Mouse (Mus musculus) adrenal gland, adult 2 months (tissue): ENCODE data around the gene Nepn. TPM values are rescaled to one million over a fixed set of nuclear protein-coding genes. Genes with fewer than 3 reads are reported as not detected.
A peak's percentile ranks its signal among the peaks of the same experiment; 100 is the strongest.

ENCODE experiments used
- DNase-seq: peaks from one replicate; pipeline ENCODE4 v3.0.0; 2021
- polyA plus RNA-seq: library from polyadenylated mRNA; depleted of rRNA; stranded (reverse); fragments of >200 nt; gene quantifications from 2 replicates; pipeline ENCODE4 v1.2.3, GENCODE M21; 2012; rRNA removed
- total RNA-seq, 2 experiments: library from RNA; stranded (reverse); gene quantifications; 2 replicates each; pipeline ENCODE4 v1.2.3; 2021

Nepn gene
- total and polyA plus RNA-seq, 3 experiments, result 0.23 to 0.39 TPM; not detected in 1

GRCm38 (mm10) chr10:52405160-52405559, 16.4 kb downstream of the Nepn start:
- no peak for DNase-seq

GRCm38 (mm10) chr10:52407526-52407925, 18.8 kb downstream of the Nepn start:
- no peak for DNase-seq

GRCm38 (mm10) chr10:52415020-52415419, 26.2 kb downstream of the Nepn start:
- no peak for DNase-seq

DNA sequence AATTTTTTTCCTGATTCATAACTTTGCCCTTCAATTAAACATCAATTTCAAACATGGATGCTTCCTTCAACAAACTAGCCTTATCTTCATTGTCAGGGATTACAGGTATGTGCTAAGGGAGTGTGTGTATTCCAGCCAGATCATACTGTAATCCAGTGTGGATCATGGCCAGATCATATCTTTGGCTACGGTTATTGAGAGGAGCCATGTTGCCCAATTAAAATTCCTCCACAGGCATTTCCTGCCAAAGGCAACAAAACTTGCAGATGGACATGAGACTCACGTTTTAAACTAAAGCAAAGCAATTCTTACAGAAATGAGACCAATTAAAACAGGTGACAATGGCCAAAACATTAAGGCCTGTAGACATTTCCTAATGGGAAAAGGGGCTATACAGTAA, 27.7 kb downstream of the Nepn start:
- DNase-seq, result no peak

GRCm38 (mm10) chr10:52417299-52417997, 28.7 kb downstream of the Nepn start, which contains the start of gene Nus1:
Nus1 (plus strand) TSS chr10:52417547.
- peak; percentile 97 for DNase-seq

GRCm38 (mm10) chr10:52417998-52418860, 29.5 kb downstream of the Nepn start:
- DNase-seq, result peak; percentile 42

- peak; percentile 10 for DNase-seq
Observed at GRCm38 (mm10) chr10:52418931-52419330, 30.2 kb downstream of the Nepn start.

DNA sequence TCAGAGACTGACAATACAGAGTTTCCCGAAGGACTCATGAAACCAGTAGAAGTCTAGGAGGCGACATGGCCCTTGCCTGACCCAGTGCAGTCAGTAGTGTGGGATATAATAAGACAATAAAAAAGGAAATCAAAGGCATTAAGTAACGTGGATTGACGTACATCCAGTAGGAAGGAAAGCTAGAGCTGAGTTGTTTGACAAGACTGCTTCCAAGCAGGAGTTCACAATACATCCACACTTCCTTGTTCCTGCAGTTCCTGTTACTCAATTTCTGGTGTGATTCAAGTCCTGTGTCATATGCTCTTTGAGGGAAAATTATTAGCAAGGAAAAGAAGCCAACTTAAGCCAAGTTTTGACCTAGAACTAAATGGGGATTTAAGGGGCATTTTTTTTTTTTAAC, 30.6 kb downstream of the Nepn start:
- peak; percentile 35 for DNase-seq

GRCm38 (mm10) chr10:52420526-52420925, 31.8 kb downstream of the Nepn start:
- DNase-seq, result peak; percentile 14

DNA sequence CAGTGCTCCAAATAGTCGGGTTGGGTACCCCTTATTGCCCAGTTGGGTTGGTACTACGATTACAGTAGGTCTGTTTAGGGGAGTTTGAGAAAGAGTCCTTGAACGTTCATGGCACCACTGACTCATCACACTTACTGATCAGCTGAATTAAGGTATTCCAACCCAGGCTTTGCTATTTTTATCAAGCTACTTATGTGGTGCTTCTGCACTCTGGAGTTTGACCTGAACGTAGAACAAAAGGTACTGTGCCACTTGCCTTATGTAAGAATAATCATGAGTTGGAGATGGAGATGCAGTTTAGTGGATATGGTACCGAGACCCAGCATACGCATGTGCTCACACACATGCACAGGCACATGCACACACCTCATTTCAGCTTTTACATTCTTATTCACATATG, 32.9 kb downstream of the Nepn start:
- DNase-seq, result peak; percentile 19

DNA sequence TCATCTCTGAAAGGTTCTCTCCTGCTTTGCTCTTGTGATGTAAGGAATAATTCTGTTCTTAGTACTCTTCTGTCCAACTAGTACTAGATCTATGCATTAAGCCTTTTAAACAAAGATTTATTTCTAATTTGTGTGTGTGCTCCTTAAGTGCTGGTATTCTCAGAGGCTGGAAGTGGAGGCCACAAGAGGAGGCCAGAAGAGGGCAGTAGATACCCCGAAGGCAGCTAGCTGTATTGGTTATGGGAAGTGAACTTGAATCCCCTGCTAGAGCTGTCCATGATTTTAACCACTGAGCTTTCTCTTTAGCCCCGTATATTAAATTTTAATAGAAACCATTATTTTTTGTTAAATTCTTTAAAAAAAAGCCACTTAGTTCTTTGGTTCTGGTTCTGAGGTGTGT, 34.3 kb downstream of the Nepn start:
- DNase-seq, result no peak

DNA sequence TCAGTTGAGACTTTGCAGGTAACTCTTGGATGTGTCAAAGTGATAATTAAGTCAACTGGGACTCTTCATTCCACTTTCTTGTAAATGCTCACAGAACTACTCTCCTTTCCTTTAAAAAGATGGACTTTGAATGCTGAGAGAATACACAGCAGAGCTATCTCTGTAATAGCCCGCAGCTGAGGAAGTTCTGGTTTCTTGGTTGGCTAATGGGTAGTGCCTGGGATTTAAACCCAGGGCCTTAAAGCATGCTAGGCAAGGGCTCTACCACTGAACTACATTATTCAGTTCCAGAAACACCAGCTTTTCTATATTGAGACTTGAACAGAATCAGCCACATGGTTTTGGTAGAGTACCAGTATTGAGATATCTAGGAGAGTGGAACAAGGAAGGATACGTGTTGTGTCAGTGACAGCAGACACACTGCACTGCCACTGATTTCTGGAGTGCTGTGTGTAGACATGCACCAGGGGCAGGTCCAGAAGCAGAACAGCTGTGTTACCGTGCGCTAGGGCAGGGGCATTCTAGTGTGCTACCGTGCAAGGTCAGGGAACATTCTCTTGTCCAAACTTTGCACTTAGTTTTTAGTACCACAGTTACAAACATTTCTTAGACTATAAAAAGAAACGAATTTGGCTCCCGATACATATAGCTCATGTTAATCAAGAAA, 37.7 kb downstream of the Nepn start:
- DNase-seq, result no peak

GRCm38 (mm10) chr10:52427634-52428415, 39.1 kb downstream of the Nepn start:
- no peak for DNase-seq

DNA sequence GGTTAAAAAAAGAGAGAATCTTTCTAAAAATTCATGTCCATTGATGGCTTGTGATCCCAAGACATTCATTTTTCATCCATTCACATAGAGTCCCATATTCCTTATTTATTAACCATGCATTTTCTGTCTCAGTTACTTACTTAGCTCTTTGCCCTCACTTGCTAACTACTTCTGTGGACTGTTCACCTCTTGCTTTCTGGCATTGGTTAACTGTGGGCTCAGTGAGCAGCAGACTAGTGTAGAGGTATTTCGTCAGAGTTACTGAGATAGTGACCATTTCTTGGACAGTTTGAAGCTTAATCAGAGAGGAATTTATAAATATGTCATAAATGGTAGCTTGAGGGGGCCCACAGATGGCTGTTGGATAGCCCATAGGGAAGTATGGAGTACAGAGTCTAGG, 42.2 kb downstream of the Nepn start:
- DNase-seq, result no peak

- no peak for DNase-seq
Observed at GRCm38 (mm10) chr10:52434836-52435235, 46.1 kb downstream of the Nepn start.

Other genes with a start within 250 kb of the Nepn start
- not detected for gene Ros1, start 193.7 kb upstream of the Nepn start, total RNA-seq
- not detected in 2 replicates for gene Ros1, start 193.7 kb upstream of the Nepn start, polyA plus RNA-seq
- gene Dcbld1, start 155.4 kb upstream of the Nepn start, total RNA-seq, result 1 to 10 TPM; 2.1 to 3.4 TPM
- gene Dcbld1, start 155.4 kb upstream of the Nepn start, polyA plus RNA-seq, result 2.7 and 3.1 TPM in 2 replicates
- gene Gm26741, start 30.2 kb upstream of the Nepn start, total RNA-seq, result not detected
- not detected in 2 replicates for gene Gm26741, start 30.2 kb upstream of the Nepn start, polyA plus RNA-seq
- 10 to 100 TPM; 20.8 to 21.7 TPM for gene Gopc, start 6.8 kb upstream of the Nepn start, total RNA-seq
- gene Gopc, start 6.8 kb upstream of the Nepn start, polyA plus RNA-seq, result 2.9 and 4.5 TPM in 2 replicates
- 10 to 100 TPM; 46.0 to 62.7 TPM for gene Nus1, start 28.6 kb downstream of the Nepn start, total RNA-seq
- 33.4 and 34.5 TPM in 2 replicates for gene Nus1, start 28.6 kb downstream of the Nepn start, polyA plus RNA-seq